Mouse (Mus musculus) liver, embryonic 14.5 days (tissue): ENCODE measurements around the gene Slc38a11. TPM values are rescaled to one million over a fixed set of nuclear protein-coding genes. Genes with fewer than 3 reads are reported as not detected.

ENCODE experiments used
- ATAC-seq: fragments of 200-750 bp; cut with Nextera tagmentation; 2 replicates; pipeline ENCODE4 v1.8.0; 2017; ENCODE audit warnings: moderate number of reproducible peaks, mild to moderate bottlenecking, moderate library complexity; ENCODE audit not compliant: insufficient read depth
- DNase-seq, 3 experiments: peaks; one replicate each; pipeline ENCODE4 v3.0.0-alpha.2; 2012 to 2013; ENCODE audit warnings: low read depth in 3 of 3, low spot score in 3 of 3
- H3K27ac ChIP-seq: fragments of 300-500 bp; sonication (generic); 2 replicates; pipeline ENCODE4 v1.5.1; 2014; ENCODE audit warnings: moderate library complexity, mild to moderate bottlenecking, control low read depth, inconsistent platforms
- H3K27me3 ChIP-seq: fragments of 300-500 bp; sonication (generic); 2 replicates; pipeline ENCODE4 v1.6.1; 2014; ENCODE audit warnings: mild to moderate bottlenecking, low read length, moderate library complexity; ENCODE audit not compliant: control insufficient read depth, insufficient read depth
- H3K36me3 ChIP-seq: fragments of 300-500 bp; sonication (generic); replicated peaks from 2 replicates; pipeline ENCODE4 v1.6.1; 2014; ENCODE audit warnings: low read depth; ENCODE audit not compliant: control insufficient read depth, insufficient read depth
- H3K4me1 ChIP-seq, 2 experiments: fragments of 200-500 bp in 1 of 2; fragments of 300-500 bp in 1 of 2; sonication (generic) in 1 of 2; replicated peaks; 2 replicates each; pipeline ENCODE4 v1.6.1; 2012 to 2014; ENCODE audit warnings: antibody characterized with exemption in 1 of 2, inconsistent platforms in 1 of 2, low read length in 1 of 2; ENCODE audit not compliant: control insufficient read depth in 2 of 2, insufficient read depth in 2 of 2
- H3K4me2 ChIP-seq: fragments of 300-500 bp; sonication (generic); 2 replicates; pipeline ENCODE4 v1.6.1; 2014; ENCODE audit warnings: low read depth, mild to moderate bottlenecking, control low read depth, moderate library complexity
- H3K4me3 ChIP-seq, 2 experiments: fragments of 200-500 bp in 1 of 2; fragments of 300-500 bp in 1 of 2; sonication (generic) in 1 of 2; 2 replicates each; pipeline ENCODE4 v1.5.1; 2012 to 2014; ENCODE audit warnings: low read depth in 2 of 2, low read length in 2 of 2, mild to moderate bottlenecking in 2 of 2, control low read depth in 1 of 2, inconsistent platforms in 1 of 2, moderate library complexity in 1 of 2; ENCODE audit not compliant: insufficient read depth in 1 of 2
- H3K9ac ChIP-seq: fragments of 300-500 bp; sonication (generic); replicated peaks from 2 replicates; pipeline ENCODE4 v1.6.1; 2014; ENCODE audit warnings: mild to moderate bottlenecking, control low read depth, moderate library complexity
- H3K9me3 ChIP-seq: fragments of 300-500 bp; sonication (generic); 2 replicates; pipeline ENCODE4 v1.6.1; 2016; ENCODE audit warnings: low read length, mixed read lengths; ENCODE audit not compliant: control insufficient read depth
- CTCF ChIP-seq: IDR thresholded peaks from 2 replicates; pipeline ENCODE4 v1.5.1; 2016; ENCODE audit warnings: antibody characterized with exemption, low read depth, control low read depth
- EP300 ChIP-seq: IDR thresholded peaks from 2 replicates; pipeline ENCODE4 v1.6.1; 2016; ENCODE audit warnings: antibody characterized with exemption, low read depth
- WGBS: fragments of 180-500 bp; shearing (Covaris S2); extraction: QIAGEN DNeasy Blood & Tissue Kit; methylation state at CpG from one replicate; pipeline ENCODE4 v1.1.7; 2014; ENCODE audit not compliant: insufficient replicate concordance; 5-methylcytosine and 5-hydroxymethylcytosine counted together
- polyA plus RNA-seq, 2 experiments: library from polyadenylated mRNA; depleted of rRNA in 1 of 2; stranded (reverse) in 1 of 2; unstranded in 1 of 2; fragments of >200 nt; fragmentation: Nextera tagmentation in 1 of 2; extraction: Ambion mirVana in 1 of 2; gene quantifications; 2 replicates each; pipeline versions ENCODE4 v1.2.1 to v1.2.3; 2012 to 2014

Slc38a11 gene
- polyA plus RNA-seq (2012; rRNA removed) (not detected in 2 replicates), polyA plus RNA-seq (2014; fragmentation: Nextera tagmentation; extraction: Ambion mirVana) (not detected in 2 replicates)

DNA sequence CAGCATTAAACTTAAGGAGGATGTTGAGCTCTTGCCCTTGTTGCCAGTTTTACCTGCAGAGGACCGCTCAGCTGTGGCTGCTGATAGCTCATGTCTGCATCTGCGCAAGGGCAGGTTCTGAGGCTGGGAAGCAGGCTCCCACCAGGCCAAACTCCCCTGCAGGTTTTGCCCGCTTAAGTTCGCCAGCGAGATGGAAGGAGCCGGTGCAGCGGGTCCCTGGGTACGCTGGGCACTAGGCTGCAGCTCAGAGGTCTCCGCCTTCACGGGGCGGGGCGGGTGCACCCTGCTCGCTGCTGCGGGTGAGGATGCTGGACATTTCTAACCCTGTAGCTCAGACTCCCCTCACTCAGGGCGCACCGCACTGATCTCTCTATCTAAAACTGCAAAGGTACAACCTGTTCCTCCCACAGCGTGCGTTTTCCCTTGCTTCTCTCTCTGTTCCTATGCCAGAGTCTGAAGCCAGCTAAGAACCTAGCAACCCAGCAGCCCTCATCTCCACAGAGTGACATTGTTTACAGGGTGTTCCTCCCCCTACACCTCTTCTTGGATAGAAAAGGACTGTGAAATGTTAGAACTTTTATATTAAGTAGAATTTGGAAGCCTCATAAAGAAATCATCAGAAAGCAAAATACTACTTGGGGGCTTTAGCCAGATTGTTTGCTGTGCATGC is at the start of gene Slc38a11:
TSS of gene Slc38a11 (minus strand) at position 207 of the 670 bp plus-strand sequence.
- TF ChIP-seq EP300 (no peak), CTCF (no peak)
- H3K9ac ChIP-seq: no peak within 1 kb of the TSS
- ATAC-seq (no peak), DNase-seq (no peak)
- H3K27me3 ChIP-seq: no peaks in the 10 kb centered on the region
- no peaks in the 10 kb centered on the region for H3K4me1 ChIP-seq
- no peaks in the 10 kb centered on the region for H3K36me3 ChIP-seq
- no peak within 1 kb of the TSS for H3K4me2 ChIP-seq
- no peak within 1 kb of the TSS for H3K27ac ChIP-seq
- no peak within 1 kb of the TSS for H3K4me3 ChIP-seq
- 4% methylated on average over 18 of the region's 18 CpGs for WGBS
- H3K9me3 ChIP-seq: no peaks in the 10 kb centered on the region

DNA sequence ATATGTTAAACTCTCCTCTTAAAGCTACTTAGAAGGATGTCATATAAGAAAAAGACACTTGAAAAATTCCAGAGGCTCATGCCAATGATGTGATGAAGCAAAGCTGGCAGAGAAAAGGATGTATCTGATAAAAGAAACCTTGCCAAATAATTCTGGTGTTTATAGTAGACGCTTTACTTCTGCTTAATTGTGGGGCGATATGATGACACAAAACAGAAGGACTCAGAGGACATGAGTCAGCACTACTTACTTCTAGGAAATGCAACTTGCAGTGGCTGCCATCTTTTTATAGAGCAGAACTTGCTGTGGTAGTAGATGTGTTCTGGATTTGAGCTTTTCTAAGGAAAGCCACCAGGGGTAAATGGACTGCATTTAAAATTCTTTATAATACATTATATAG is 43.3 kb upstream of the Slc38a11 start:
- Histone ChIP-seq H3K4me3 (no peak overlapping the region), H3K9me3 (no peaks in the 10 kb centered on the region), H3K27me3 (no peaks in the 10 kb centered on the region), H3K4me2 (no peak overlapping the region), H3K9ac (no peak overlapping the region), H3K4me1 (no peaks in the 10 kb centered on the region), H3K36me3 (no peaks in the 10 kb centered on the region), H3K27ac (no peak overlapping the region)
- ATAC-seq (no peak), DNase-seq (no peak)
- no peak for TF ChIP-seq CTCF
- TF ChIP-seq EP300: no peak
- 25% methylated on average over 2 of the region's 2 CpGs for WGBS

DNA sequence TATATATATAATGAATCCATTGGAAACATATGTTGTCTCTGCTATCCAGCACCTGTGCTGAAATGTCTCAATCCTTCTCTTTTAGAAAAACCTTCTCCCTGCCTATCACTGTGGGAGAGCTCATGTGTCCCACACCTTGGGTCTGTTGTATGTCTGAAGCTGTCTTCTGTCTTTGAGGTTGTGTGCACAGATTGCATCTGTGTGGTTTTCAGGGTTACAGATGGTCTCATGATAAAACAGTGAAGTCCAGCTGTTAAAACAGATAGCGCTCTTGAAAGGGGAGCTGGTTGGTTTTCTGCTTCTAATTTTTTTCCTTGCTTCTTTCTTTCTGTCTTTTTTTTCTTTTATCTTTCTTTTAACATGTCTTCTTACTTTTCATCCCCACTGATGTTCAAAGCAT is 41.6 kb upstream of the Slc38a11 start:
- Histone ChIP-seq H3K4me1 (no peaks in the 10 kb centered on the region), H3K36me3 (no peaks in the 10 kb centered on the region), H3K27me3 (no peaks in the 10 kb centered on the region), H3K9me3 (no peaks in the 10 kb centered on the region), H3K9ac (no peak overlapping the region), H3K27ac (no peak overlapping the region), H3K4me3 (no peak overlapping the region), H3K4me2 (no peak overlapping the region)
- WGBS: 46% methylated on average over 1 of the region's 1 CpGs
- no peak for DNase-seq
- no peak for TF ChIP-seq CTCF
- no peak for TF ChIP-seq EP300
- ATAC-seq: no peak

DNA sequence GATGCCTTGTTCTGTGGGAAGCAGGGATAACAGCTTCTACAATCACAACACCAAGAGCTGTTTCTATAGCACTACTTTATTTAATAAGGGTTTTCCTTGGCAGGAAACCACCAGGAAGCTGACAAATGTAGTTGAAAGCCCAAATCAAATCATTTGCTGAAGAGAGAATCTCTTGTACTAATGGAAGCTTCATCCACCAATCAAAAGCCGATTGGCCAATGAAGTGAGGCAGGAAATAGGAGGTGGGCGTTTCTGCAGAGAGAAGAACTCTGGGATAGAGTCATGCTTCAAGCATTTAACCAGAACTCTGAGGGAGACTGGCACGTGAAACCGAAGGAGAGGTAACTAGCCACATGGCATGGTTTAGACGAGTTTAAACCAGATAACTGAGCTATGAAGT is 38.2 kb upstream of the Slc38a11 start:
- Histone ChIP-seq H3K36me3 (no peaks in the 10 kb centered on the region), H3K4me1 (no peaks in the 10 kb centered on the region), H3K9ac (no peak overlapping the region), H3K9me3 (no peaks in the 10 kb centered on the region), H3K4me3 (no peak overlapping the region), H3K4me2 (no peak overlapping the region), H3K27ac (no peak overlapping the region), H3K27me3 (no peaks in the 10 kb centered on the region)
- WGBS: 52% methylated on average over 5 of the region's 5 CpGs
- no peak for ATAC-seq
- no peak for DNase-seq
- TF ChIP-seq EP300: no peak
- TF ChIP-seq CTCF: no peak

DNA sequence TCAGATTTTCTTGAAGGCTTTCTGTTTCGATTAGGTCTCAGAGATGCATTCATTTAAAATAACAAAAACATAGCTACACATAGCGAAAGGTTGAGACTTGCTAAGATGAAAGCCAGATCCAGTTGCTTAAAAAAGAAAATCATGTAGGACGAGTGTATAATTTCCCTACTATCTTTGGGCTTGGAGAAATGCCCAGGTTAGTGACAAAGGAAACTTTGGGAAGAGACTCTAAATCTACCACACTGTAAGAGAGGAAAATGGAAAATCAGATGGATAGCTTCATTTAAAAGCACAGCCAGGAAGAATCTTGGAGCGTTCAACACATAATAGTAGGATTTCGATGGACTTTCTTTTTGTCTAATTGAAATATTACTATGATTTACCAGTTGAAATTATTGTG is 36.1 kb upstream of the Slc38a11 start:
- DNase-seq: no peak
- Histone ChIP-seq H3K27me3 (no peaks in the 10 kb centered on the region), H3K27ac (no peak overlapping the region), H3K36me3 (no peaks in the 10 kb centered on the region), H3K4me3 (no peak overlapping the region), H3K4me1 (no peaks in the 10 kb centered on the region), H3K4me2 (no peak overlapping the region), H3K9ac (no peak overlapping the region), H3K9me3 (no peaks in the 10 kb centered on the region)
- WGBS: 67% methylated on average over 5 of the region's 5 CpGs
- TF ChIP-seq EP300 (no peak), CTCF (no peak)
- ATAC-seq: no peak
